Mouse (Mus musculus) forebrain, embryonic 12.5 days (tissue): Measurements from ENCODE around the gene Lbr. TPM values are rescaled to one million over a fixed set of nuclear protein-coding genes. Genes with fewer than 3 reads are reported as not detected.
"Not testable (repeated sequence)": the region's sequence is repeated elsewhere in the genome, so short reads cannot be mapped to it uniquely, and the experiment has no call there.

Experiments
- ATAC-seq: fragments of 200-750 bp; cut with Nextera tagmentation; 2 replicates; pipeline ENCODE4 v1.8.0; 2017; ENCODE audit warnings: moderate TSS enrichment; ENCODE audit not compliant: low FRiP score
- H3K27ac ChIP-seq: fragments of 300-500 bp; sonication (generic); 2 replicates; pipeline ENCODE4 v1.5.1; 2016; ENCODE audit warnings: mild to moderate bottlenecking
- H3K27me3 ChIP-seq: fragments of 300-500 bp; sonication (generic); 2 replicates; pipeline ENCODE4 v1.6.1; 2016; ENCODE audit warnings: mild to moderate bottlenecking
- H3K36me3 ChIP-seq: fragments of 300-500 bp; sonication (generic); replicated peaks from 2 replicates; pipeline ENCODE4 v1.6.1; 2016; ENCODE audit warnings: mild to moderate bottlenecking
- H3K4me1 ChIP-seq: fragments of 300-500 bp; sonication (generic); 2 replicates; pipeline ENCODE4 v1.6.1; 2016
- H3K4me2 ChIP-seq: fragments of 300-500 bp; sonication (generic); 2 replicates; pipeline ENCODE4 v1.6.1; 2016; ENCODE audit warnings: mild to moderate bottlenecking, moderate library complexity
- H3K4me3 ChIP-seq: fragments of 300-500 bp; sonication (generic); replicated peaks from 2 replicates; pipeline ENCODE4 v1.5.1; 2016; ENCODE audit warnings: mild to moderate bottlenecking
- H3K9ac ChIP-seq: fragments of 300-500 bp; sonication (generic); 2 replicates; pipeline ENCODE4 v1.6.1; 2016; ENCODE audit warnings: mild to moderate bottlenecking
- H3K9me3 ChIP-seq: fragments of 300-500 bp; sonication (generic); 2 replicates; pipeline ENCODE4 v1.6.1; 2016
- WGBS: fragments of 180-500 bp; shearing (Covaris S2); methylation state at CpG from one replicate; pipeline ENCODE4 v1.1.7; 2016; 5-methylcytosine and 5-hydroxymethylcytosine counted together
- polyA plus RNA-seq: library from polyadenylated mRNA; unstranded; fragments of >200 nt; fragmentation: Nextera tagmentation; extraction: Ambion mirVana; gene quantifications from 2 replicates; pipeline ENCODE4 v1.2.1, GENCODE M21; 2016

The Lbr gene
- polyA plus RNA-seq, 1 experiment from 2014 or later, result 151 TPM

DNA sequence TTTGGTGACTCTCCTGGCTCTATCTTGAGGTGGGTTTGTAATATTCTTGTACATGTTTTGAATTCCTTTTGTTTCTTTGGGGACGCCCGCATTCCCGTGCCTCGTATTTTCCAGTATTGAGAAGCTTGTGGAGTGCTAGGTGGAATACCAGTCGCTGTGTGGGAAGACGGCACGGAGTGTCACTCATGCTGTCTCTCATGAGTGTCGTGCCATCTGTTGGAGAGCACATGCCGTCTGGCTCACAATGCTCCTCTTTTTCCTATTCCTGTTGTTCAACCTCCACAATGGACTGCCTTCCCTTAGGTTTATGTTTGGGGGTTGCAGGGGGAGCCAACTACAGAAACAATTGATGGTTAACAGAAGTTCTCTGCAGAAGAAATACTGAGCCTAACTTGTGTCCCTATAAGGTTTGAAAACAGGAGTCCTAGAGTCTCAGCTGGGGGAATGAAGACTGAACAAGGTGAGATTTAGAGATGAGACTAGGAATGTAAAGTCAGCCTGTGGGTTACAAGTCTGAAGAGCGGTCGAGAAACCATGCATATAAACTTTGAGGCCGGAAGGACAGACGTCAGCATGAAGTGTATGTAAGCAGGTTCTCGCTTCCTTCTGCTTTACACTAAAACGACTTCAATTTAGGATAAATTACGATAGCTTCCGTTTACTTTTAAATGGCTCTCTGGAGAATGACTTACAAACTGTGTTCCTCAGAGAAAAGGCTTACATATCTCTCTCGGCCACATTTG lies 31.2 kb downstream of the Lbr start:
- no peak overlapping the region for H3K4me2 ChIP-seq
- H3K9me3 ChIP-seq, result no peaks in the 10 kb centered on the region
- no peak overlapping the region for H3K27ac ChIP-seq
- no peak overlapping the region for H3K9ac ChIP-seq
- no peak overlapping the region for H3K4me3 ChIP-seq
- H3K4me1 ChIP-seq, result no peaks in the 10 kb centered on the region
- no peaks in the 10 kb centered on the region for H3K27me3 ChIP-seq
- ATAC-seq, result no peak
- 93% methylated on average over 18 of the region's 18 CpGs for WGBS
- H3K36me3 ChIP-seq, result peaks cover 35% of the 10 kb centered on the region

DNA sequence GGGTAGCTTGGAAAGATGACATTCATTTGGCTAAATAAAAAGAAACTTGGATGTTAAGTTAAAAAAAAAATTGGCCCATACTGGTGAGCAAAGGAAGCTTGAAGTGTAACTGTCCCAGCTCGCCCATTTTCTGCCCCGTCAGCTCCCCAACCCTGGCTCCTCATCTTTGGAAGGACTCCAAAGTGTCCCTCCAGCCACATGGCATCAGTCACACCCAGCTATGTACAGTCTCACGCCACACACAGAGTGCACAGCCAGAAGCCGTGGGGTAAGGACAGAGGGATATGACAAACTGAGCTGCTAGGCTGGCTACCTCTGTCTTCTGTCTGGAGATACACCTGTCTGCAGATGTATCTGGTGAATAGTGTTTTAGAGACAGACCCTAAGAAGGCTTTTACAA lies 42.2 kb downstream of the Lbr start:
- no peaks in the 10 kb centered on the region for H3K27me3 ChIP-seq
- ATAC-seq, result no peak
- no peak overlapping the region for H3K4me3 ChIP-seq
- no peak overlapping the region for H3K4me2 ChIP-seq
- no peaks in the 10 kb centered on the region for H3K4me1 ChIP-seq
- no peak overlapping the region for H3K27ac ChIP-seq
- H3K9me3 ChIP-seq, result no peaks in the 10 kb centered on the region
- no peaks in the 10 kb centered on the region for H3K36me3 ChIP-seq
- 82% methylated on average over 4 of the region's 4 CpGs for WGBS
- H3K9ac ChIP-seq, result no peak overlapping the region

DNA sequence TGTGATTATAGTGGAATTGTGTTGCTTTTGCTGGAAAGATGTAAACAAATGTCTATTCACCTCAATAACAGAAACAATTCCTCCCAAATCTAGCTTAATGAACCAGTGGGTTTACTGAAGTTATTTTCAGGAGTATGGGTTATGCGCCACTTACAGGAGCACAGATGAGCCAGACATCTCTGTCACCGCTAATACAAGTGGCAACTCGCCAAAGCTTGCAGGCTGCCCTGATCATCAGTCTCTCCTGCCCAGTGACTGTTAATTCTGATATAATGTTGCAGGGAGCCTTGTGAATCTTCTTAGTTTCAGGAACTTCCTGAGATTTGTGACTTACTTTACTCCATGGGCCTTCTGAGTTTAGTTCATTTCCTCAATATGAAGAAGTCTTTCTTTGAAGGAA lies 42.9 kb downstream of the Lbr start:
- H3K27me3 ChIP-seq, result no peaks in the 10 kb centered on the region
- H3K9ac ChIP-seq, result no peak overlapping the region
- H3K27ac ChIP-seq, result no peak overlapping the region
- H3K36me3 ChIP-seq, result no peaks in the 10 kb centered on the region
- no peaks in the 10 kb centered on the region for H3K4me1 ChIP-seq
- H3K4me2 ChIP-seq, result no peak overlapping the region
- no peak for ATAC-seq
- no peak overlapping the region for H3K4me3 ChIP-seq
- no peaks in the 10 kb centered on the region for H3K9me3 ChIP-seq
- 93% methylated on average over 3 of the region's 3 CpGs for WGBS

DNA sequence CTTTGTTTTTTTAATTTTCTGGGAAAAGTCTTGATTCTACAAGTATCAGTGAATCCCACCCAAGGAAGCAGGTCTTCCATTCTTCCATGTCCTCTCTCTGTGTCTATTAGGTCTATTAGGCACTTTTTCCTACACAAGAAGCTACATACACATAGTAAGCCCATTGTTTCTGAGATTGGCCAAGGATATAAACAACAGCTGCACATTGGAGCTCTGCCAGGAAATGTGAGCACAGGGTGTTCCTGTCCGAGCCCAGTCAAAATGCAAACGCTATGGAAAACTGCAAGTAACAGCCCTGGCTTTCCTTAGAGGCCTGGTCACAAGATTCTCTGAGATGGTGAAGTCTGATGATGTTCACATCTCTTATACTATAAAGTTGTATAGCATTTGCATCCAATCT lies 49.3 kb downstream of the Lbr start:
- H3K36me3 ChIP-seq, result no peaks in the 10 kb centered on the region
- H3K4me1 ChIP-seq, result no peaks in the 10 kb centered on the region
- H3K4me2 ChIP-seq, result no peak overlapping the region
- H3K9ac ChIP-seq, result no peak overlapping the region
- 60% methylated on average over 2 of the region's 2 CpGs for WGBS
- no peaks in the 10 kb centered on the region for H3K27me3 ChIP-seq
- H3K4me3 ChIP-seq, result no peak overlapping the region
- no peak overlapping the region for H3K27ac ChIP-seq
- no peak for ATAC-seq
- no peaks in the 10 kb centered on the region for H3K9me3 ChIP-seq

DNA sequence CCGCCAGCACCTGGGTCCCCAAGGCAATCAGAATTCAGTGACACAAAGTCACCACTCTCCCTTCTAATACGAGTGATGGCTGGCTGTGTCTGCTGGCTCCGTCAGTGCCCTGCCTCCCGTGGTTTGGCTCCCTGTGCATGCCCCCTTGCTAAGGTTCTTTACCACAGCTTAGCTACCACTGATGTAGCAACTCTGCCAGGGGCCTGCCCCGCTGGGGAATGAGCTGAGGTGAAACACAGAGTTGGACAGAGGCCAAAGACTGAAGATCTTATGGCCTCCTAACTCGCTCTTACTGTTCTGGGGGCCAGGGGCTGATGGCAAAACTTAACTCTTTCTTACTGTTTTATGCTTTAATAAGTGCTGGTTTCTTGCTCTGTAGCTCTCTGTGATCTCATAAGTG lies 52.9 kb downstream of the Lbr start:
- Histone ChIP-seq H3K4me3 (no peak overlapping the region), H3K27ac (no peak overlapping the region), H3K27me3 (no peaks in the 10 kb centered on the region), H3K4me2 (no peak overlapping the region), H3K9ac (no peak overlapping the region), H3K4me1 (no peaks in the 10 kb centered on the region), H3K9me3 (no peaks in the 10 kb centered on the region), H3K36me3 (no peaks in the 10 kb centered on the region)
- no peak for ATAC-seq
- 57% methylated on average over 6 of the region's 6 CpGs for WGBS

DNA sequence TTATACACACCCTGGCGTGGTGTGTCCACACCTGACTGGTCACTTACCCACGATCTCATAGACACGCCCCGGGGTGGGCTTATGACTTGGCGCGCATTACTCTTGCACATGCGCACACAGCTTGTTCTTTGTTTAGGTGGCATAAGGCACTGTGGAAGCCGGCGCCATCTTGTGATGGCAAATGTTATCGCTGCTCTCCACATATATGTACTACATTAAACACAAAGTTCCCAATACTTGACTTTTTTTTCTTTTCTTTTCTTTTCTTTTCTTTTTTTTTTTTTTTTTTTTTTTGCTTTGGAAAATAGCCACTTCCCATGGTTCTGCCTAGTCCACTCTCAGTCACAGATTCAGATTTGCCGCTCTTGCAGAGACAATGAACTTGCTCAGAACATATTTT lies 60.2 kb downstream of the Lbr start:
- not testable (repeated sequence) for H3K9ac ChIP-seq, H3K27me3 ChIP-seq, H3K4me1 ChIP-seq, H3K4me3 ChIP-seq, ATAC-seq, H3K9me3 ChIP-seq, H3K36me3 ChIP-seq, H3K27ac ChIP-seq, H3K4me2 ChIP-seq
- WGBS, result 95% methylated on average over 11 of the region's 11 CpGs

DNA sequence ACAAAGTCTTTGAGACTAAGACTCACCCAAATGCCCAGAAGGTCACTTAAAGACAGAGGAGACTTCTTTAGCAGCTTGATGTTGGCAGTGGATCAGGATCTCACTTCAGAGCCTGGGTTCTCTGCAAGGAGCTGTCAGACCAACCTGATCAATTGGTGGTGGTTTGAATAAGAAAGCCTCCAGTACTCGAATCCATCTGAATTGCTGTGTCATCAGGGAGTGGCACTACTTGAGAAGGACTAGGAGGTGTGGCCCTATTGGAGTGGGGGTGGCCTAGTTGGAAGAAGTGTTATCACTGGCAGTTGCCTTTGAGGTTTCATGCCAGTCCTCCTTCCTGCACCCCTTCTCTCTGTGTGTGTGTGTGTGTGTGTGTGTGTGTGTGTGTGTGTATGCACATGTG lies 66.3 kb downstream of the Lbr start:
- H3K36me3 ChIP-seq, result no peaks in the 10 kb centered on the region
- H3K9ac ChIP-seq, result no peak overlapping the region
- 62% methylated on average over 1 of the region's 1 CpGs for WGBS
- no peak overlapping the region for H3K4me2 ChIP-seq
- no peak overlapping the region for H3K4me3 ChIP-seq
- H3K9me3 ChIP-seq, result no peaks in the 10 kb centered on the region
- no peaks in the 10 kb centered on the region for H3K27me3 ChIP-seq
- no peaks in the 10 kb centered on the region for H3K4me1 ChIP-seq
- no peak for ATAC-seq
- H3K27ac ChIP-seq, result no peak overlapping the region

DNA sequence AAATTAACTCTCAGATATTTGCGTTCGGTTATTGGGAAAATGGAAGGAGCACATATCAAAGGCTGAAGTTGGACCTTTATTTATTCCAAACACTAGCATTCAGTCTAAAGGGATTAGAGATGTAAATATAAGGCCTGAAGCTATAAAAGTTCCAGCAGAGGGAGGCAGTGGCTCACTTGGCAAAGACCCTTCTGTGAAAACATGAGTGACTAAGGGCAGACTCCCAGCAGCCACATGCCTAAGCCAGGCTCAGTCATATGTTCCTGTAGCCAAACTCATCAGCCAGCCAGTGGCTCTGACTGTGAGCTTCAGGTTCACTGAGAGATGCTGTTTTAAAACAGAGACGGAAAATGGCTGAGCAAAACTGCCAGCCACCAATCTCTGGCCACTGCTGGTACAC lies 71.0 kb downstream of the Lbr start:
- H3K9ac ChIP-seq, result no peak overlapping the region
- no peaks in the 10 kb centered on the region for H3K27me3 ChIP-seq
- H3K4me2 ChIP-seq, result no peak overlapping the region
- 94% methylated on average over 3 of the region's 3 CpGs for WGBS
- no peak for ATAC-seq
- H3K9me3 ChIP-seq, result 0 out of 2 replicates have a peak, but pooled peaks cover 2% of the 10 kb centered on the region
- no peaks in the 10 kb centered on the region for H3K4me1 ChIP-seq
- H3K27ac ChIP-seq, result no peak overlapping the region
- no peaks in the 10 kb centered on the region for H3K36me3 ChIP-seq
- no peak overlapping the region for H3K4me3 ChIP-seq

DNA sequence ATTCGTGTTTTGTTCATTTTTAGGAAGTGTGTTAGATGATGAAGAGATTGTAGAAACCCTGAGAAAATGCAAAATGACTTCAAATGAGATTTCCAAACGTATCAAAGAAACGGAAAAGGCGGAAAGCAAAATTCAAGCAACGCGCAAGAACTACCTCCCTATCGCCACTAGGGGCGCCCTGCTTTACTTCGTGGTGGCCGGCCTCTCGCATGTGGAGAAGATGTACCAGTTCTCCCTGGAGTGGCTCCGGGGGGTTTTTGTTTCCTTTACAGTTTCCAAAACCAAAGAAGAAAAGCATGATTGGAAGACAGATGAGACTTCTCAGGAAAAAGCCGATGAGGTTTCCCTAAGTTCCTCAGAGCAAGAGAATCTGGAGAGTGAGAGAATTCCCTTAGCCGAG lies 73.5 kb downstream of the Lbr start:
- no peak for ATAC-seq
- H3K9me3 ChIP-seq, result 0 out of 2 replicates have a peak, but pooled peaks cover 2% of the 10 kb centered on the region
- no peaks in the 10 kb centered on the region for H3K27me3 ChIP-seq
- no peak overlapping the region for H3K27ac ChIP-seq
- no peaks in the 10 kb centered on the region for H3K4me1 ChIP-seq
- 57% methylated on average over 14 of the region's 14 CpGs for WGBS
- H3K9ac ChIP-seq, result no peak overlapping the region
- no peak overlapping the region for H3K4me2 ChIP-seq
- H3K36me3 ChIP-seq, result no peaks in the 10 kb centered on the region
- H3K4me3 ChIP-seq, result no peak overlapping the region

Other genes starting within 250 kb of the Lbr start
- gene Enah, start 176.9 kb upstream of the Lbr start, polyA plus RNA-seq, result 37.4 and 40.4 TPM in 2 replicates